Mouse (Mus musculus): ENCODE data around the gene Sprr2h. TPM values are rescaled to one million over a fixed set of nuclear protein-coding genes. Genes with fewer than 3 reads are reported as not detected.

The Sprr2h gene
- polyA plus RNA-seq, 1 experiment: 0.06 TPM

DNA sequence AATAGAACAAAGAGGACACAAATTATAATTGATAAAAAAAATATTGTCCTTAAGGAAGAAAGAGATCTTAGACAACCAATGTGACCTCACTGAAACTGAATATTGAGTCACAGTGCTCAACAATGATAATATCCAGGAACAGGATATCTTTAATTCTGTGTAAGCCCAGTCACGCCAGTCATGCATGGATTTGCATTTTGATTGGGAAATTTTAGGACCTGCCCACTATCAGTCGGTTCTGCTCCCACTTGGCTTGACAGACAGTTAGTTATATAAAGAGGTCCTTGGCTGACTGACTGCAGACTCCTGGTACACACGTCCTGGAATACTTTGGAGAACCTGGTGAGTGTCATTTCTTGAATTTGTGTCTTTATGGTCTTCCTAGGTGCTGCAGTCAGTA is 20.6 kb upstream of the Sprr2h start, which contains the start of gene Sprr2f:
TSS of gene Sprr2f (plus strand) at position 301 of the 400 bp plus-strand sequence.
- no peaks in the 10 kb centered on the region for H3K27me3 ChIP-seq (ENCODE audit: control insufficient read depth, insufficient read depth, insufficient read length)
- no peaks in the 10 kb centered on the region for H3K36me3 ChIP-seq (ENCODE audit: control insufficient read depth, insufficient read depth)
- TF ChIP-seq USF1 (IDR thresholded peaks at IDR 0.05; ENCODE audit: low read depth) (no peak), MYOG (IDR thresholded peaks at IDR 0.05; ENCODE audit: control insufficient read depth in 1 of 3, insufficient read depth in 1 of 3, insufficient read length in 2 of 3, low read depth in 2 of 3) (no peak), MAX (IDR thresholded peaks at IDR 0.05; ENCODE audit: low read depth) (no peak)
- H3K4me2 ChIP-seq (ENCODE audit: low read depth): no peak within 1 kb of the TSS
- H3K79me2 ChIP-seq (ENCODE audit: control insufficient read depth, insufficient read depth): no peaks in the 10 kb centered on the region
- H3ac ChIP-seq (ENCODE audit: control insufficient read depth, insufficient read length): no peak within 1 kb of the TSS
- no peak within 1 kb of the TSS for H3K4me3 ChIP-seq

DNA sequence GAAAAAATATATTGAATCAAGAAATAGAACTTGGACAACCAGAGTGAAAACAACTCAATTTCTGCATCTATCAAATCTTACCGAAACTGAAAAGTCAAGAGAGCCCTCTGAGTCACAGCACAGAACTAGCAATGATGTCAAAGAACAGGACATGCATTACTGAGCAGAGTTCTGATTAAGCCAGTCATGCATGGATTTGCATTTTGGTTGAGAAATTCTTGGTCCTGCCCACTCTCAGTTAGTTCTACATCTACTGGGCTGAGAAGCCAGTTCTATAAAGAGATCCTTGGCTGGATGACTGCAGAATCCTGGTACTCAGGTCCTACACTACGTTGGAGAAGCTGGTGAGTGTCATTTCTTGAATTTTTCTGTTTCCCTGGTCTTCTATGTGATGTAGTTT is 11.9 kb upstream of the Sprr2h start:
- TF ChIP-seq REST (IDR thresholded peaks at IDR 0.05; ENCODE audit: insufficient read depth, insufficient read length) (no peak), MYOD1 (IDR thresholded peaks at IDR 0.05; ENCODE audit: control insufficient read depth in 1 of 3, insufficient read length in 2 of 3, low read depth in 2 of 3) (no peak), POLR2A (IDR thresholded peaks at IDR 0.05; ENCODE audit: insufficient read length, low read depth) (no peak), CEBPB (IDR thresholded peaks at IDR 0.05; ENCODE audit: insufficient read depth, poor library complexity, severe bottlenecking) (no peak), MAX (IDR thresholded peaks at IDR 0.05; ENCODE audit: low read depth) (no peak), E2F4 (IDR thresholded peaks at IDR 0.05; ENCODE audit: insufficient read depth) (no peak), TCF3 (IDR thresholded peaks at IDR 0.05; ENCODE audit: insufficient read length, low read depth) (no peak), MYOG (IDR thresholded peaks at IDR 0.05; ENCODE audit: control insufficient read depth in 1 of 3, insufficient read depth in 1 of 3, insufficient read length in 2 of 3, low read depth in 2 of 3) (no peak), USF1 (IDR thresholded peaks at IDR 0.05; ENCODE audit: low read depth) (no peak), TCF12 (IDR thresholded peaks at IDR 0.05; ENCODE audit: insufficient read depth, poor library complexity, severe bottlenecking) (no peak), SRF (IDR thresholded peaks at IDR 0.05; ENCODE audit: control insufficient read depth, insufficient read length, low read depth) (no peak), POLR2AphosphoS2 (IDR thresholded peaks at IDR 0.05; ENCODE audit: insufficient read length, low read depth) (no peak)
- Histone ChIP-seq H3K36me3 (ENCODE audit: control insufficient read depth, insufficient read depth) (no peaks in the 10 kb centered on the region), H3K79me2 (ENCODE audit: control insufficient read depth, insufficient read depth) (no peaks in the 10 kb centered on the region), H3K27me3 (ENCODE audit: control insufficient read depth, insufficient read depth, insufficient read length) (no peaks in the 10 kb centered on the region), H3K4me2 (ENCODE audit: low read depth) (no peak overlapping the region), H3K4me3 (no peak overlapping the region), H3ac (ENCODE audit: control insufficient read depth, insufficient read length) (no peak overlapping the region)

DNA sequence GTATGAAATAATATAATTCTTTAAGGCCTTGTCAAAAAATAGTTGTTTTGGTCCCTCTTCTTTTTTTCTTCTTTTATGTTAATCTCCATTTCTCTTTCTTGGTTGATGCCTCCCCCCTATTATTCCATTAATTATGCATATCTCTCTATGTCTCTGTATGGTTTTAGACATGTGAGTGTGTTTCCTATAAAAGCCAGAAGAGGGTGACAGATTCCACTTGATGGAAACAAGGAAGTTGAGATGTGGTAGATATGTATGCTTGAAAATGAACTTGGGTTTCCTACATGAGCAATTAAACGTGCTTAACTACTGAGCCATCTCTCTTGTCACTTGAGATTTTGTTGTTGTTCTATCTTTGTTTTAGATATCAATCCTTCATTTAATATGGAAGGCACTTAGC is 8.8 kb downstream of the Sprr2h start:
- H3ac ChIP-seq (ENCODE audit: control insufficient read depth, insufficient read length): no peak overlapping the region
- no peaks in the 10 kb centered on the region for H3K36me3 ChIP-seq (ENCODE audit: control insufficient read depth, insufficient read depth)
- no peak overlapping the region for H3K4me3 ChIP-seq
- no peaks in the 10 kb centered on the region for H3K79me2 ChIP-seq (ENCODE audit: control insufficient read depth, insufficient read depth)
- no peak for TF ChIP-seq POLR2AphosphoS2 (IDR thresholded peaks at IDR 0.05; ENCODE audit: insufficient read length, low read depth)
- no peak for TF ChIP-seq TCF12 (IDR thresholded peaks at IDR 0.05; ENCODE audit: insufficient read depth, poor library complexity, severe bottlenecking)
- TF ChIP-seq REST (IDR thresholded peaks at IDR 0.05; ENCODE audit: insufficient read depth, insufficient read length): no peak
- no peak for TF ChIP-seq MAX (IDR thresholded peaks at IDR 0.05; ENCODE audit: low read depth)
- TF ChIP-seq CEBPB (IDR thresholded peaks at IDR 0.05; ENCODE audit: insufficient read depth, poor library complexity, severe bottlenecking): no peak
- TF ChIP-seq POLR2A (IDR thresholded peaks at IDR 0.05; ENCODE audit: insufficient read length, low read depth): no peak
- TF ChIP-seq SRF (IDR thresholded peaks at IDR 0.05; ENCODE audit: control insufficient read depth, insufficient read length, low read depth): no peak
- no peak for TF ChIP-seq TCF3 (IDR thresholded peaks at IDR 0.05; ENCODE audit: insufficient read length, low read depth)
- TF ChIP-seq MYOD1 (IDR thresholded peaks at IDR 0.05; ENCODE audit: control insufficient read depth in 1 of 3, insufficient read length in 2 of 3, low read depth in 2 of 3): no peak
- no peak for TF ChIP-seq E2F4 (IDR thresholded peaks at IDR 0.05; ENCODE audit: insufficient read depth)
- no peak for TF ChIP-seq USF1 (IDR thresholded peaks at IDR 0.05; ENCODE audit: low read depth)
- TF ChIP-seq MYOG (IDR thresholded peaks at IDR 0.05; ENCODE audit: control insufficient read depth in 1 of 3, insufficient read depth in 1 of 3, insufficient read length in 2 of 3, low read depth in 2 of 3): no peak
- H3K4me2 ChIP-seq (ENCODE audit: low read depth): no peak overlapping the region
- H3K27me3 ChIP-seq (ENCODE audit: control insufficient read depth, insufficient read depth, insufficient read length): no peaks in the 10 kb centered on the region

DNA sequence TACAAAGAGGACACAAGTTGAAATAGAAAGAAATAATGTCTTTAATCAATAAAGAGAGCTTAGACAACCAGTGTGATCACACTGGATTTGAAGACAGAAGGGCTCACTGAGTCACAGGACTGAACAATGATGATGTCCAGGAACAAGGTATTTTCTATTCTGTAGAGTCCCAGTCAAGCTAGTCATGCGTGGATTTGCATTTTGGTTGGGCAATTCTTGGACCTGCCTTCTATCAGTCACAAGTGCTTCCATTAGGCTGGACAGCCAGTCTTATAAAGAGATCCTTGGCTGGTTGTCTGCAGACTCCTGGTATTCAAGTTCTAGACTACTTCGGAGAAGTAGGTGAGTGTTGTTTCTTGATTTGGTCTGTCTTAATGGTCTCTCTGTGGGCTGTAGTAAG is 22.2 kb downstream of the Sprr2h start, which contains the start of gene Sprr2i:
TSS of gene Sprr2i (plus strand) at position 301 of the 400 bp plus-strand sequence.
- H3K27me3 ChIP-seq (ENCODE audit: control insufficient read depth, insufficient read depth, insufficient read length): no peaks in the 10 kb centered on the region
- TF ChIP-seq MYOG (IDR thresholded peaks at IDR 0.05; ENCODE audit: control insufficient read depth in 1 of 3, insufficient read depth in 1 of 3, insufficient read length in 2 of 3, low read depth in 2 of 3) (no peak), USF1 (IDR thresholded peaks at IDR 0.05; ENCODE audit: low read depth) (no peak), CEBPB (IDR thresholded peaks at IDR 0.05; ENCODE audit: insufficient read depth, poor library complexity, severe bottlenecking) (no peak), SRF (IDR thresholded peaks at IDR 0.05; ENCODE audit: control insufficient read depth, insufficient read length, low read depth) (no peak), MYOD1 (IDR thresholded peaks at IDR 0.05; ENCODE audit: control insufficient read depth in 1 of 3, insufficient read length in 2 of 3, low read depth in 2 of 3) (no peak), MAX (IDR thresholded peaks at IDR 0.05; ENCODE audit: low read depth) (no peak), TCF3 (IDR thresholded peaks at IDR 0.05; ENCODE audit: insufficient read length, low read depth) (no peak), REST (IDR thresholded peaks at IDR 0.05; ENCODE audit: insufficient read depth, insufficient read length) (no peak), POLR2A (IDR thresholded peaks at IDR 0.05; ENCODE audit: insufficient read length, low read depth) (no peak), POLR2AphosphoS2 (IDR thresholded peaks at IDR 0.05; ENCODE audit: insufficient read length, low read depth) (no peak), E2F4 (IDR thresholded peaks at IDR 0.05; ENCODE audit: insufficient read depth) (no peak), TCF12 (IDR thresholded peaks at IDR 0.05; ENCODE audit: insufficient read depth, poor library complexity, severe bottlenecking) (no peak)
- H3K4me3 ChIP-seq: no peak within 1 kb of the TSS
- H3K36me3 ChIP-seq (ENCODE audit: control insufficient read depth, insufficient read depth): no peaks in the 10 kb centered on the region
- H3K79me2 ChIP-seq (ENCODE audit: control insufficient read depth, insufficient read depth): no peaks in the 10 kb centered on the region
- no peak within 1 kb of the TSS for H3ac ChIP-seq (ENCODE audit: control insufficient read depth, insufficient read length)
- no peak within 1 kb of the TSS for H3K4me2 ChIP-seq (ENCODE audit: low read depth)

DNA sequence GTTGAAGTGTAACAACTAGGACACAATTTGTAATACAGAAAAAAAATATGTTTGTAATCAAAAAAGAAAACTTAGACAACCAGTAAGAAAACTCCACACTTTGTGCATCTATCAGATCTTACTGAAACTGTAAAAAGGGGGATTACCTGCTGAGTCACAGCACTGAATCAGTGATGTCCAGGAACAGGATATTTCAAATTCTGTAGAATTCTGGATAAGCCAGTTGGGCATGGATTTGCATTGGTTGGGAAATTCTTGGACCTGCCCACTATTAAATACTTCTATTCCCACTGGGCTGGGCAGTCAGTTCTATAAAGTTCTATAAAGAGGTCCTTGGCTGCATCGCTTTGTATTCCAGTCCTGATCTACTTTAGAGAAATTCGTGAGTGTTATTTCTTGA is 32.3 kb downstream of the Sprr2h start, which contains the start of gene Sprr2j-ps:
TSS of gene Sprr2j-ps (plus strand) at position 301 of the 400 bp plus-strand sequence.
- TF ChIP-seq REST (IDR thresholded peaks at IDR 0.05; ENCODE audit: insufficient read depth, insufficient read length) (no peak), MYOD1 (IDR thresholded peaks at IDR 0.05; ENCODE audit: control insufficient read depth in 1 of 3, insufficient read length in 2 of 3, low read depth in 2 of 3) (no peak), TCF12 (IDR thresholded peaks at IDR 0.05; ENCODE audit: insufficient read depth, poor library complexity, severe bottlenecking) (no peak), POLR2A (IDR thresholded peaks at IDR 0.05; ENCODE audit: insufficient read length, low read depth) (no peak), POLR2AphosphoS2 (IDR thresholded peaks at IDR 0.05; ENCODE audit: insufficient read length, low read depth) (no peak), MAX (IDR thresholded peaks at IDR 0.05; ENCODE audit: low read depth) (no peak), MYOG (IDR thresholded peaks at IDR 0.05; ENCODE audit: control insufficient read depth in 1 of 3, insufficient read depth in 1 of 3, insufficient read length in 2 of 3, low read depth in 2 of 3) (no peak), TCF3 (IDR thresholded peaks at IDR 0.05; ENCODE audit: insufficient read length, low read depth) (no peak), E2F4 (IDR thresholded peaks at IDR 0.05; ENCODE audit: insufficient read depth) (no peak), SRF (IDR thresholded peaks at IDR 0.05; ENCODE audit: control insufficient read depth, insufficient read length, low read depth) (no peak), USF1 (IDR thresholded peaks at IDR 0.05; ENCODE audit: low read depth) (no peak), CEBPB (IDR thresholded peaks at IDR 0.05; ENCODE audit: insufficient read depth, poor library complexity, severe bottlenecking) (no peak)
- no peaks in the 10 kb centered on the region for H3K79me2 ChIP-seq (ENCODE audit: control insufficient read depth, insufficient read depth)
- no peak within 1 kb of the TSS for H3K4me3 ChIP-seq
- no peaks in the 10 kb centered on the region for H3K27me3 ChIP-seq (ENCODE audit: control insufficient read depth, insufficient read depth, insufficient read length)
- H3ac ChIP-seq (ENCODE audit: control insufficient read depth, insufficient read length): no peak within 1 kb of the TSS
- H3K36me3 ChIP-seq (ENCODE audit: control insufficient read depth, insufficient read depth): no peaks in the 10 kb centered on the region
- no peak within 1 kb of the TSS for H3K4me2 ChIP-seq (ENCODE audit: low read depth)
